Mouse (Mus musculus): Measurements from ENCODE around the gene Mettl21a. TPM values are rescaled to one million over a fixed set of nuclear protein-coding genes. Genes with fewer than 3 reads are reported as not detected.

Mettl21a gene
- total and polyA plus RNA-seq, 3 experiments = 12.1 to 37.3 (median 22.8) TPM

- TF ChIP-seq TAL1 (conservative IDR thresholded peaks at IDR 0.05; ENCODE audit: low read depth, low read length) = no peak
- no peak for TF ChIP-seq CTCF (IDR thresholded peaks at IDR 0.05; ENCODE audit: low read depth, low read length)
- TF ChIP-seq GATA1 (IDR thresholded peaks at IDR 0.05; ENCODE audit: borderline replicate concordance, low read length) = no peak
- TF ChIP-seq GATA2 (IDR thresholded peaks at IDR 0.05; ENCODE audit: borderline replicate concordance, low read depth, low read length) = no peak
- no peak for TF ChIP-seq POLR2AphosphoS5 (IDR thresholded peaks at IDR 0.05; ENCODE audit: insufficient replicate concordance, low read depth, low read length)
- peaks cover 7% of the 10 kb centered on the region; the same call in 1 of the 2 replicates for H3K4me1 ChIP-seq (ENCODE audit: insufficient read depth, low read depth, low read length)
- H3K4me3 ChIP-seq (ENCODE audit: low read depth, low read length) = no peak overlapping the region
- no peaks in the 10 kb centered on the region for H3K9me3 ChIP-seq (replicated peaks)
- no peak for ATAC-seq (ENCODE audit: extremely low read depth, insufficient number of reproducible peaks, low FRiP score, poor library complexity, severe bottlenecking)
- H3K27me3 ChIP-seq (ENCODE audit: insufficient read depth, low read length) = peaks cover 4% of the 10 kb centered on the region; the same call in 1 of the 2 replicates
- DNase-seq (ENCODE audit: low spot score) = no peak
- peaks cover 13% of the 10 kb centered on the region for H3K36me3 ChIP-seq (replicated peaks)
Observed at GRCm38 (mm10) chr1:64625214-64625613, 8.2 kb upstream of the Mettl21a start.

GRCm38 (mm10) chr1:64623558-64624435 lies 6.8 kb upstream of the Mettl21a start:
- no peak for DNase-seq (ENCODE audit: low spot score)
- TF ChIP-seq POLR2AphosphoS5 (IDR thresholded peaks at IDR 0.05; ENCODE audit: insufficient replicate concordance, low read depth, low read length) (no peak), GATA1 (IDR thresholded peaks at IDR 0.05; ENCODE audit: borderline replicate concordance, low read length) (no peak), CTCF (IDR thresholded peaks at IDR 0.05; ENCODE audit: low read depth, low read length) (no peak), GATA2 (IDR thresholded peaks at IDR 0.05; ENCODE audit: borderline replicate concordance, low read depth, low read length) (no peak), TAL1 (conservative IDR thresholded peaks at IDR 0.05; ENCODE audit: low read depth, low read length) (no peak)
- no peak for ATAC-seq (ENCODE audit: extremely low read depth, insufficient number of reproducible peaks, low FRiP score, poor library complexity, severe bottlenecking)

GRCm38 (mm10) chr1:64621116-64621515 lies 4.1 kb upstream of the Mettl21a start:
- no peaks in the 10 kb centered on the region for H3K9me3 ChIP-seq (replicated peaks)
- H3K4me1 ChIP-seq (ENCODE audit: insufficient read depth, low read depth, low read length) = peaks cover 25% of the 10 kb centered on the region
- TF ChIP-seq GATA2 (IDR thresholded peaks at IDR 0.05; ENCODE audit: borderline replicate concordance, low read depth, low read length) (no peak), CTCF (IDR thresholded peaks at IDR 0.05; ENCODE audit: low read depth, low read length) (no peak), POLR2AphosphoS5 (IDR thresholded peaks at IDR 0.05; ENCODE audit: insufficient replicate concordance, low read depth, low read length) (no peak), GATA1 (IDR thresholded peaks at IDR 0.05; ENCODE audit: borderline replicate concordance, low read length) (no peak), TAL1 (conservative IDR thresholded peaks at IDR 0.05; ENCODE audit: low read depth, low read length) (no peak)
- H3K4me3 ChIP-seq (ENCODE audit: low read depth, low read length) = no peak overlapping the region
- H3K36me3 ChIP-seq (replicated peaks) = peaks cover 29% of the 10 kb centered on the region
- DNase-seq (ENCODE audit: low spot score) (no peak), ATAC-seq (ENCODE audit: extremely low read depth, insufficient number of reproducible peaks, low FRiP score, poor library complexity, severe bottlenecking) (no peak)
- no peaks in the 10 kb centered on the region for H3K27me3 ChIP-seq (ENCODE audit: insufficient read depth, low read length)

More at GRCm38 (mm10) chr1:64623558-64624435, 6.8 kb upstream of the Mettl21a start:
- peaks cover 4% of the 10 kb centered on the region; the same call in 1 of the 2 replicates for H3K27me3 ChIP-seq (ENCODE audit: insufficient read depth, low read length)
- peaks cover 26% of the 10 kb centered on the region for H3K36me3 ChIP-seq (replicated peaks)
- H3K9me3 ChIP-seq (replicated peaks) = no peaks in the 10 kb centered on the region
- H3K4me1 ChIP-seq (ENCODE audit: insufficient read depth, low read depth, low read length) = peaks cover 14% of the 10 kb centered on the region
- no peak overlapping the region for H3K4me3 ChIP-seq (ENCODE audit: low read depth, low read length)

- no peak for ATAC-seq (ENCODE audit: extremely low read depth, insufficient number of reproducible peaks, low FRiP score, poor library complexity, severe bottlenecking)
- H3K9me3 ChIP-seq (replicated peaks) = no peaks in the 10 kb centered on the region
- H3K36me3 ChIP-seq (replicated peaks) = peaks cover 56% of the 10 kb centered on the region
- DNase-seq (ENCODE audit: low spot score) = no peak
- H3K27me3 ChIP-seq (ENCODE audit: insufficient read depth, low read length) = no peaks in the 10 kb centered on the region
- H3K4me3 ChIP-seq (ENCODE audit: low read depth, low read length) = peak overlapping the region; percentile 81
- H3K4me1 ChIP-seq (ENCODE audit: insufficient read depth, low read depth, low read length) = peaks cover 42% of the 10 kb centered on the region
- TF ChIP-seq CTCF (IDR thresholded peaks at IDR 0.05; ENCODE audit: low read depth, low read length) = no peak
- no peak for TF ChIP-seq TAL1 (conservative IDR thresholded peaks at IDR 0.05; ENCODE audit: low read depth, low read length)
- TF ChIP-seq GATA2 (IDR thresholded peaks at IDR 0.05; ENCODE audit: borderline replicate concordance, low read depth, low read length) = no peak
- TF ChIP-seq GATA1 (IDR thresholded peaks at IDR 0.05; ENCODE audit: borderline replicate concordance, low read length) = no peak
Observed at GRCm38 (mm10) chr1:64618226-64618625, 1.2 kb upstream of the Mettl21a start.

- DNase-seq (ENCODE audit: low spot score) (peak; percentile 82), ATAC-seq (ENCODE audit: extremely low read depth, insufficient number of reproducible peaks, low FRiP score, poor library complexity, severe bottlenecking) (peak; percentile 16; the same call in 1 of the 2 replicates)
- Histone ChIP-seq H3K9me3 (replicated peaks) (no peaks in the 10 kb centered on the region), H3K4me3 (ENCODE audit: low read depth, low read length) (peak overlapping the region; percentile 81), H3K27me3 (ENCODE audit: insufficient read depth, low read length) (no peaks in the 10 kb centered on the region), H3K4me1 (ENCODE audit: insufficient read depth, low read depth, low read length) (peaks cover 42% of the 10 kb centered on the region), H3K36me3 (replicated peaks) (peaks cover 60% of the 10 kb centered on the region)
- TF ChIP-seq CTCF (IDR thresholded peaks at IDR 0.05; ENCODE audit: low read depth, low read length) (peak; percentile 85; the same call in 1 of the 2 replicates), GATA1 (IDR thresholded peaks at IDR 0.05; ENCODE audit: borderline replicate concordance, low read length) (no peak), TAL1 (conservative IDR thresholded peaks at IDR 0.05; ENCODE audit: low read depth, low read length) (no peak)
Observed at GRCm38 (mm10) chr1:64617715-64617984, 608 bp upstream of the Mettl21a start.

GRCm38 (mm10) chr1:64616531-64616880 lies 536 bp downstream of the Mettl21a start:
- ATAC-seq (ENCODE audit: extremely low read depth, insufficient number of reproducible peaks, low FRiP score, poor library complexity, severe bottlenecking) = no peak
- H3K4me3 ChIP-seq (ENCODE audit: low read depth, low read length) = peak overlapping the region; percentile 81
- H3K36me3 ChIP-seq (replicated peaks) = peaks cover 65% of the 10 kb centered on the region
- peak; percentile 23 for DNase-seq (ENCODE audit: low spot score)
- H3K9me3 ChIP-seq (replicated peaks) = no peaks in the 10 kb centered on the region
- peaks cover 45% of the 10 kb centered on the region for H3K4me1 ChIP-seq (ENCODE audit: insufficient read depth, low read depth, low read length)
- no peaks in the 10 kb centered on the region for H3K27me3 ChIP-seq (ENCODE audit: insufficient read depth, low read length)
- TF ChIP-seq GATA2 (IDR thresholded peaks at IDR 0.05; ENCODE audit: borderline replicate concordance, low read depth, low read length) = no peak
- no peak for TF ChIP-seq TAL1 (conservative IDR thresholded peaks at IDR 0.05; ENCODE audit: low read depth, low read length)
- TF ChIP-seq POLR2AphosphoS5 (IDR thresholded peaks at IDR 0.05; ENCODE audit: insufficient replicate concordance, low read depth, low read length) = no peak
- TF ChIP-seq GATA1 (IDR thresholded peaks at IDR 0.05; ENCODE audit: borderline replicate concordance, low read length) = no peak
- TF ChIP-seq CTCF (IDR thresholded peaks at IDR 0.05; ENCODE audit: low read depth, low read length) = no peak

All from G1E (cell line).